Mouse (Mus musculus) ES-Bruce4 (cell line): ENCODE data around the gene Taf1c.

Experiments
- CTCF ChIP-seq: IDR thresholded peaks from one replicate; pipeline ENCODE4 v1.8.1; 2011; ENCODE audit warnings: low read depth, low read length
- EP300 ChIP-seq: IDR thresholded peaks from 2 replicates; pipeline ENCODE4 v1.6.1; 2011; ENCODE audit warnings: low read depth, low read length; ENCODE audit not compliant: insufficient read depth

DNA sequence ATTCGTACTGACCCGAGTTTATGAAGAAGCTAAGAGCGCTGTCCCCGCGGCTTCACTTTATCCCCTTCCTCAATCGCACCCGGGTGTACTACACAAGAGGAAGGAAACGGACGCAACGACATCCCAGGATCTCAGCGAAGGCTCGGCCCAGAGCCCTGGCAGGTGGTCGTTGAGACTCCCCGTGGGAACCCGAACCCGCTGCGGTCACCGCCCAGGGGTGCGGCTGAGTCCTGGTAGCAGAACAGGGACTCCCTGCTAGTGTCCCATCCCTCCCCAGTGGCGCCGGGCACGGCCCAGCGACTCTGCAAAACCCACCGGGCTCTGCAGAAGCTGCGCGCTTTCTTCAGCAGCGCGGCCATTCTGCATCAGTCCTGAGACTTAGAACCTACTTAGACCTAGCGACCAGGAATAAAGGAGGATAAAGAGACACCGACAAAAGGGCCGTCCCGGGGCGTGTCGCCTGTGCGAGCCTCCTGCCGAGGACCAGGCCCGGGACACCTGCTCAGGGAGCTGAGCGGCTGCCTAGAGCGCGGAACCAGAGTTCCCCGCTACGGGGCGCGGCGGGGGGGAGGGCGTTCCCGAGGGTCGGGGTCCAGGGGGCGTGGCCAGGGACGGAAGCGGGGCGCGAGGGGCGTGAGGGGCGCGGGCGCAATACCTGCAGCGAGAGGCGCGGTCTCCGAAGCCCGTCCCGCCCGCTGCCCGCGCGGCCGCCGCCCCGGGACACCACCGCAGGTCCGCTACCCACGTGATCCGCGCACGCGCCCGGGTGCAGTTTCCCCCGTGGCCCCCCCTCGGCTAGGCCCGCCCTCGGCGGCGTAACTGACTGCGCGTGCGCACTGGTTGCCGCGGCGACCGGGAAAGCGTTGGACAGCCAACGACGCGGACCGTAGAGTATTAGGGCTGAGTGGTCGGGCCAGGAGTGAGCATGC, 30.3 kb downstream of the Taf1c start, which contains the start of the genes Hsdl1 and Dnaaf1:
- 0 out of 2 replicates have a peak, but pooled peaks have one; percentile 63 for TF ChIP-seq EP300
- TF ChIP-seq CTCF = no peak
